Mouse (Mus musculus): Measurements from ENCODE around the gene Ankrd33b. TPM values are rescaled to one million over a fixed set of nuclear protein-coding genes. Genes with fewer than 3 reads are reported as not detected.

Ankrd33b gene
- polyA plus RNA-seq, 1 experiment, result 0.52 TPM

GRCm38 (mm10) chr15:31296882-31297776 is 70.4 kb downstream of the Ankrd33b start:
- H3K4me1 ChIP-seq (ENCODE audit: control insufficient read depth, insufficient read depth, insufficient read length, low read length), result no peaks in the 10 kb centered on the region
- no peaks in the 10 kb centered on the region for H3K36me3 ChIP-seq (ENCODE audit: control insufficient read depth, insufficient read depth, low read length)
- no peak overlapping the region for H3K4me3 ChIP-seq (ENCODE audit: low read depth, low read length)
- no peak; the same call in 1 of the 2 replicates for TF ChIP-seq CTCF (IDR thresholded peaks at IDR 0.05; ENCODE audit: extremely low read depth, insufficient read length, insufficient replicate concordance, low read depth, low read length)
- no peak for TF ChIP-seq POLR2A (IDR thresholded peaks at IDR 0.05; ENCODE audit: low read depth, low read length)
- H3K27ac ChIP-seq (ENCODE audit: insufficient read depth, low read depth, low read length), result no peak overlapping the region
- peaks cover 8% of the 10 kb centered on the region for H3K27me3 ChIP-seq (ENCODE audit: control insufficient read depth, insufficient read depth, low read length)
- WGBS, result 26% methylated on average over 40 of the region's 40 CpGs

GRCm38 (mm10) chr15:31294311-31294710 is 73.2 kb downstream of the Ankrd33b start:
- WGBS, result 12% methylated on average over 2 of the region's 2 CpGs
- Histone ChIP-seq H3K27ac (ENCODE audit: insufficient read depth, low read depth, low read length) (no peak overlapping the region), H3K4me1 (ENCODE audit: control insufficient read depth, insufficient read depth, insufficient read length, low read length) (no peaks in the 10 kb centered on the region), H3K27me3 (ENCODE audit: control insufficient read depth, insufficient read depth, low read length) (peaks cover 8% of the 10 kb centered on the region), H3K4me3 (ENCODE audit: low read depth, low read length) (no peak overlapping the region), H3K36me3 (ENCODE audit: control insufficient read depth, insufficient read depth, low read length) (no peaks in the 10 kb centered on the region)
- TF ChIP-seq POLR2A (IDR thresholded peaks at IDR 0.05; ENCODE audit: low read depth, low read length) (no peak), CTCF (IDR thresholded peaks at IDR 0.05; ENCODE audit: extremely low read depth, insufficient read length, insufficient replicate concordance, low read depth, low read length) (no peak)

GRCm38 (mm10) chr15:31292627-31293026 is 74.9 kb downstream of the Ankrd33b start:
- WGBS, result 14% methylated on average over 3 of the region's 3 CpGs
- no peak overlapping the region for H3K4me3 ChIP-seq (ENCODE audit: low read depth, low read length)
- TF ChIP-seq CTCF (IDR thresholded peaks at IDR 0.05; ENCODE audit: extremely low read depth, insufficient read length, insufficient replicate concordance, low read depth, low read length), result no peak

DNA sequence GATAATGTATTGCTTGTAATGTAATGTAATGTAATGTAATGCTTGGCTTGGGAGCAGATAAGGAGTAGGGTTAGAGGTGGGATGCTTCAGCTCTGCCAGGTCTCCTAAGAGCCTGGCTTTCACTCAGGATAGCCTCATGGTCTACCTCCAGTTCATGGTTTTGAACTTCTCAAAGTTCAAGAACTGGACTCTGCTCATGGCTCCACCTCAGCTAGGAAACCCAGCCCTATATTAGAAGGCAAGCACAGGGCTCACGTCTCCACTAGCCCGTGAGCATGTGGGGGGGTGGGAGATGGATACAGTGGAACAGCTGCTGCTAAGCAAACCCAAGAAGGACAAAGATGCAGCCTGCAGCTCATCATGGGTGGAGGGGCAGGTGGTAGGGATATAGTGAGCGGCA is 81.8 kb downstream of the Ankrd33b start:
- H3K27me3 ChIP-seq (ENCODE audit: control insufficient read depth, insufficient read depth, low read length), result no peaks in the 10 kb centered on the region
- no peak overlapping the region for H3K27ac ChIP-seq (ENCODE audit: insufficient read depth, low read depth, low read length)
- 69% methylated on average over 3 of the region's 3 CpGs for WGBS
- H3K4me3 ChIP-seq (ENCODE audit: low read depth, low read length), result no peak overlapping the region
- TF ChIP-seq CTCF (IDR thresholded peaks at IDR 0.05; ENCODE audit: extremely low read depth, insufficient read length, insufficient replicate concordance, low read depth, low read length), result no peak
- TF ChIP-seq POLR2A (IDR thresholded peaks at IDR 0.05; ENCODE audit: low read depth, low read length), result no peak
- peaks cover 4% of the 10 kb centered on the region; the same call in 1 of the 2 replicates for H3K4me1 ChIP-seq (ENCODE audit: control insufficient read depth, insufficient read depth, insufficient read length, low read length)
- H3K36me3 ChIP-seq (ENCODE audit: control insufficient read depth, insufficient read depth, low read length), result no peaks in the 10 kb centered on the region

More at GRCm38 (mm10) chr15:31292627-31293026, 74.9 kb downstream of the Ankrd33b start:
- no peaks in the 10 kb centered on the region for H3K4me1 ChIP-seq (ENCODE audit: control insufficient read depth, insufficient read depth, insufficient read length, low read length)
- H3K27ac ChIP-seq (ENCODE audit: insufficient read depth, low read depth, low read length), result no peak overlapping the region
- no peaks in the 10 kb centered on the region for H3K36me3 ChIP-seq (ENCODE audit: control insufficient read depth, insufficient read depth, low read length)
- peaks cover 8% of the 10 kb centered on the region for H3K27me3 ChIP-seq (ENCODE audit: control insufficient read depth, insufficient read depth, low read length)

GRCm38 (mm10) chr15:31284922-31285631 is 82.4 kb downstream of the Ankrd33b start:
- Histone ChIP-seq H3K4me1 (ENCODE audit: control insufficient read depth, insufficient read depth, insufficient read length, low read length) (peaks cover 4% of the 10 kb centered on the region; the same call in 1 of the 2 replicates), H3K27ac (ENCODE audit: insufficient read depth, low read depth, low read length) (no peak overlapping the region), H3K36me3 (ENCODE audit: control insufficient read depth, insufficient read depth, low read length) (no peaks in the 10 kb centered on the region), H3K27me3 (ENCODE audit: control insufficient read depth, insufficient read depth, low read length) (no peaks in the 10 kb centered on the region), H3K4me3 (ENCODE audit: low read depth, low read length) (no peak overlapping the region)
- no peak for TF ChIP-seq CTCF (IDR thresholded peaks at IDR 0.05; ENCODE audit: extremely low read depth, insufficient read length, insufficient replicate concordance, low read depth, low read length)
- TF ChIP-seq POLR2A (IDR thresholded peaks at IDR 0.05; ENCODE audit: low read depth, low read length), result no peak
- WGBS, result 43% methylated on average over 17 of the region's 17 CpGs

DNA sequence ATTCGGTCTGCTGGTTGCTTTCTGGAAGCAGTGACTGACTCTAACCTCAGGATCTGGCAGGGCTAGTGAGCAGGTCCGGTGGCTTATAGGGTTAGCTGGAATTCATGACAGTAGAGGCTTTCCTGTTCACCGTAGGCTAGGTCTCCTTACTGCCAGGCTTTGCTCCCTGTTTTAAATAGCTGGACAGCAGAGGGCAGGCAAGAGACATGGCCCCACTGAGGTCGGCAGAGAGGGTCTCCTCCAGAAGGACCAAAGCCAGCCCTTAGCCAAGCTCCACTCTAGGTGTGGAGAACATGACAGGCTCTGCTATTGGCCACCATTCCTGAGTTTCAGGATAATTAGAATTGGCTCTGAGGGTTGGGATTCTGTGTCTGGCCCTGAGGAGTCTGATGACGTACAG is 83.4 kb downstream of the Ankrd33b start:
- no peak overlapping the region for H3K27ac ChIP-seq (ENCODE audit: insufficient read depth, low read depth, low read length)
- H3K36me3 ChIP-seq (ENCODE audit: control insufficient read depth, insufficient read depth, low read length), result no peaks in the 10 kb centered on the region
- H3K4me1 ChIP-seq (ENCODE audit: control insufficient read depth, insufficient read depth, insufficient read length, low read length), result peaks cover 4% of the 10 kb centered on the region; the same call in 1 of the 2 replicates
- no peak for TF ChIP-seq CTCF (IDR thresholded peaks at IDR 0.05; ENCODE audit: extremely low read depth, insufficient read length, insufficient replicate concordance, low read depth, low read length)
- TF ChIP-seq POLR2A (IDR thresholded peaks at IDR 0.05; ENCODE audit: low read depth, low read length), result no peak
- 73% methylated on average over 5 of the region's 5 CpGs for whole genome bisulfite sequencing
- H3K4me3 ChIP-seq (ENCODE audit: low read depth, low read length), result no peak overlapping the region
- H3K27me3 ChIP-seq (ENCODE audit: control insufficient read depth, insufficient read depth, low read length), result no peaks in the 10 kb centered on the region

GRCm38 (mm10) chr15:31282353-31282752 is 85.2 kb downstream of the Ankrd33b start:
- no peak for TF ChIP-seq POLR2A (IDR thresholded peaks at IDR 0.05; ENCODE audit: low read depth, low read length)
- no peak for TF ChIP-seq CTCF (IDR thresholded peaks at IDR 0.05; ENCODE audit: extremely low read depth, insufficient read length, insufficient replicate concordance, low read depth, low read length)
- Histone ChIP-seq H3K27ac (ENCODE audit: insufficient read depth, low read depth, low read length) (no peak overlapping the region), H3K4me1 (ENCODE audit: control insufficient read depth, insufficient read depth, insufficient read length, low read length) (peaks cover 10% of the 10 kb centered on the region; the same call in 1 of the 2 replicates), H3K36me3 (ENCODE audit: control insufficient read depth, insufficient read depth, low read length) (no peaks in the 10 kb centered on the region), H3K27me3 (ENCODE audit: control insufficient read depth, insufficient read depth, low read length) (no peaks in the 10 kb centered on the region), H3K4me3 (ENCODE audit: low read depth, low read length) (no peak overlapping the region)
- WGBS, result 47% methylated on average over 3 of the region's 3 CpGs

Measured in small intestine, adult 2 months (tissue).